Mouse (Mus musculus) small intestine, adult 2 months (tissue): ENCODE results near the gene Arl13a.

Experiments
- CTCF ChIP-seq: fragments of 200-500 bp; IDR thresholded peaks from 2 replicates; pipeline ENCODE4 v1.5.1; 2012; ENCODE audit warnings: low read depth, mild to moderate bottlenecking, control low read depth, inconsistent platforms, low read length, moderate library complexity, mixed read lengths; ENCODE audit not compliant: insufficient replicate concordance, insufficient read length; ENCODE audit errors: extremely low read depth
- POLR2A ChIP-seq: fragments of 200-500 bp; IDR thresholded peaks from 2 replicates; pipeline ENCODE4 v1.6.1; 2012; ENCODE audit warnings: low read depth, mild to moderate bottlenecking, control low read depth, inconsistent platforms, low read length, moderate library complexity

DNA sequence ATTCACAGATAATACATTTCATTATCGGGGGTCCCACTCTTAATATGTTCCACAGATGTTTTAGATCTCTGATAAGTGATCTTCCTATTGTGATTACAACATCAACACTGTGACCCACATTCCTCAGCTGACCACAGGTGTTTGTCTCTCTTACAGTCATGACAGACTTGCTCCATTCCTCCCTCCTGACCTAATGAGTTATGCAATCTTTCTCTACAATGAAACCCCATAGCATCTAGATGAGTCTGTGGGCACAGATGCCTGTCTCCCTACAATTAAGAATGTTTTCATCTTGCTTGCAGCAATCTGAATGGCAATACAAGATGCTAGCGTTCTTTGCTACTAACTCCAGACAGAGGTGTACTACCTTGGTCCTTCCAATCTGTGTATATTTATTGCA, 26.9 kb upstream of the Arl13a start:
- no peak for TF ChIP-seq POLR2A
- no peak for TF ChIP-seq CTCF
